Mouse (Mus musculus): ENCODE measurements at regions not wholly inside any gene's neighbourhood (a gene's known extent, or its start where the extent isn't known, plus 50 kb on each side); places are given as distances from the start of the nearest gene placed in this dataset.
A peak's percentile ranks its signal among the peaks of the same experiment; 100 is the strongest.

GRCm38 (mm10) chr3:80056636-80057350 is 172.5 kb downstream of the Fam198b start:
- no peak for ATAC-seq (ENCODE audit: low read depth)
- Histone ChIP-seq H3K27ac (ENCODE audit: low read depth, low read length) (no peak overlapping the region), H3K27me3 (ENCODE audit: control insufficient read depth, insufficient read depth, low read length) (no peaks in the 10 kb centered on the region), H3K4me3 (ENCODE audit: low read depth, low read length) (no peak overlapping the region), H3K9ac (replicated peaks; ENCODE audit: low read depth, low read length) (no peak overlapping the region), H3K9me3 (ENCODE audit: control insufficient read depth, low read length) (no peaks in the 10 kb centered on the region), H3K4me2 (ENCODE audit: low read depth, low read length) (no peak overlapping the region), H3K36me3 (ENCODE audit: control insufficient read depth, insufficient read depth, low read length) (no peaks in the 10 kb centered on the region), H3K4me1 (ENCODE audit: control insufficient read depth, insufficient read depth, low read length) (no peaks in the 10 kb centered on the region)
- WGBS = 74% methylated on average over 6 of the region's 6 CpGs

GRCm38 (mm10) chr3:80058722-80059121 is 174.4 kb downstream of the Fam198b start:
- peak; percentile 69; the same call in 1 of the 2 replicates for ATAC-seq (ENCODE audit: low read depth)

GRCm38 (mm10) chr3:80070726-80071125 is 186.4 kb downstream of the Fam198b start:
- no peak overlapping the region for H3K27ac ChIP-seq (ENCODE audit: low read depth, low read length)
- no peak overlapping the region for H3K4me3 ChIP-seq (ENCODE audit: low read depth, low read length)
- WGBS = 67% methylated on average over 5 of the region's 5 CpGs
- no peak overlapping the region for H3K4me2 ChIP-seq (ENCODE audit: low read depth, low read length)
- no peaks in the 10 kb centered on the region for H3K9me3 ChIP-seq (ENCODE audit: control insufficient read depth, low read length)
- no peaks in the 10 kb centered on the region for H3K4me1 ChIP-seq (ENCODE audit: control insufficient read depth, insufficient read depth, low read length)
- no peaks in the 10 kb centered on the region for H3K27me3 ChIP-seq (ENCODE audit: control insufficient read depth, insufficient read depth, low read length)
- H3K36me3 ChIP-seq (ENCODE audit: control insufficient read depth, insufficient read depth, low read length) = no peaks in the 10 kb centered on the region
- H3K9ac ChIP-seq (replicated peaks; ENCODE audit: low read depth, low read length) = no peak overlapping the region
- no peak for ATAC-seq (ENCODE audit: low read depth)

More at GRCm38 (mm10) chr3:80058722-80059121, 174.4 kb downstream of the Fam198b start:
- no peaks in the 10 kb centered on the region for H3K36me3 ChIP-seq (ENCODE audit: control insufficient read depth, insufficient read depth, low read length)
- H3K4me1 ChIP-seq (ENCODE audit: control insufficient read depth, insufficient read depth, low read length) = no peaks in the 10 kb centered on the region
- no peak overlapping the region for H3K9ac ChIP-seq (replicated peaks; ENCODE audit: low read depth, low read length)
- no peaks in the 10 kb centered on the region for H3K27me3 ChIP-seq (ENCODE audit: control insufficient read depth, insufficient read depth, low read length)
- no peak overlapping the region for H3K4me3 ChIP-seq (ENCODE audit: low read depth, low read length)
- 32% methylated on average over 2 of the region's 2 CpGs for WGBS
- H3K27ac ChIP-seq (ENCODE audit: low read depth, low read length) = no peak overlapping the region
- no peaks in the 10 kb centered on the region for H3K9me3 ChIP-seq (ENCODE audit: control insufficient read depth, low read length)
- H3K4me2 ChIP-seq (ENCODE audit: low read depth, low read length) = no peak overlapping the region

GRCm38 (mm10) chr3:80079801-80080418 is 195.6 kb downstream of the Fam198b start:
- Histone ChIP-seq H3K27me3 (ENCODE audit: control insufficient read depth, insufficient read depth, low read length) (no peaks in the 10 kb centered on the region), H3K9ac (replicated peaks; ENCODE audit: low read depth, low read length) (no peak overlapping the region), H3K9me3 (ENCODE audit: control insufficient read depth, low read length) (no peaks in the 10 kb centered on the region), H3K4me1 (ENCODE audit: control insufficient read depth, insufficient read depth, low read length) (no peaks in the 10 kb centered on the region), H3K27ac (ENCODE audit: low read depth, low read length) (no peak overlapping the region), H3K36me3 (ENCODE audit: control insufficient read depth, insufficient read depth, low read length) (no peaks in the 10 kb centered on the region), H3K4me3 (ENCODE audit: low read depth, low read length) (0 out of 2 replicates have a peak overlapping the region, but pooled peaks have one; percentile 9), H3K4me2 (ENCODE audit: low read depth, low read length) (peak overlapping the region; percentile 37; the same call in 1 of the 2 replicates)
- 17% methylated on average over 10 of the region's 10 CpGs for WGBS
- peak; percentile 68 for ATAC-seq (ENCODE audit: low read depth)

- Histone ChIP-seq H3K27ac (ENCODE audit: low read depth, low read length) (no peak overlapping the region), H3K4me3 (ENCODE audit: low read depth, low read length) (no peak overlapping the region), H3K9me3 (ENCODE audit: control insufficient read depth, low read length) (no peaks in the 10 kb centered on the region), H3K36me3 (ENCODE audit: control insufficient read depth, insufficient read depth, low read length) (no peaks in the 10 kb centered on the region), H3K9ac (replicated peaks; ENCODE audit: low read depth, low read length) (no peak overlapping the region), H3K27me3 (ENCODE audit: control insufficient read depth, insufficient read depth, low read length) (no peaks in the 10 kb centered on the region), H3K4me2 (ENCODE audit: low read depth, low read length) (no peak overlapping the region), H3K4me1 (ENCODE audit: control insufficient read depth, insufficient read depth, low read length) (no peaks in the 10 kb centered on the region)
- WGBS = 74% methylated on average over 7 of the region's 7 CpGs
- no peak for ATAC-seq (ENCODE audit: low read depth)
These were observed 196.9 kb downstream of the Fam198b start for GRCm38 (mm10) chr3:80081210-80081609.

- H3K27me3 ChIP-seq (ENCODE audit: control insufficient read depth, insufficient read depth, low read length) = no peaks in the 10 kb centered on the region
- 85% methylated on average over 8 of the region's 8 CpGs for WGBS
- H3K9me3 ChIP-seq (ENCODE audit: control insufficient read depth, low read length) = no peaks in the 10 kb centered on the region
- no peak overlapping the region for H3K27ac ChIP-seq (ENCODE audit: low read depth, low read length)
- no peaks in the 10 kb centered on the region for H3K4me1 ChIP-seq (ENCODE audit: control insufficient read depth, insufficient read depth, low read length)
- H3K4me2 ChIP-seq (ENCODE audit: low read depth, low read length) = no peak overlapping the region
- no peak overlapping the region for H3K4me3 ChIP-seq (ENCODE audit: low read depth, low read length)
- H3K9ac ChIP-seq (replicated peaks; ENCODE audit: low read depth, low read length) = no peak overlapping the region
- ATAC-seq (ENCODE audit: low read depth) = no peak
- H3K36me3 ChIP-seq (ENCODE audit: control insufficient read depth, insufficient read depth, low read length) = no peaks in the 10 kb centered on the region
These were observed 198.6 kb downstream of the Fam198b start for GRCm38 (mm10) chr3:80082780-80083519.

GRCm38 (mm10) chr3:80084168-80084567 is 199.8 kb downstream of the Fam198b start:
- no peak overlapping the region for H3K4me3 ChIP-seq (ENCODE audit: low read depth, low read length)
- no peak overlapping the region for H3K9ac ChIP-seq (replicated peaks; ENCODE audit: low read depth, low read length)
- H3K36me3 ChIP-seq (ENCODE audit: control insufficient read depth, insufficient read depth, low read length) = no peaks in the 10 kb centered on the region
- H3K9me3 ChIP-seq (ENCODE audit: control insufficient read depth, low read length) = no peaks in the 10 kb centered on the region
- no peak overlapping the region for H3K4me2 ChIP-seq (ENCODE audit: low read depth, low read length)
- WGBS = 67% methylated on average over 3 of the region's 3 CpGs
- ATAC-seq (ENCODE audit: low read depth) = no peak
- H3K27me3 ChIP-seq (ENCODE audit: control insufficient read depth, insufficient read depth, low read length) = no peaks in the 10 kb centered on the region
- H3K27ac ChIP-seq (ENCODE audit: low read depth, low read length) = no peak overlapping the region
- no peaks in the 10 kb centered on the region for H3K4me1 ChIP-seq (ENCODE audit: control insufficient read depth, insufficient read depth, low read length)

- H3K27me3 ChIP-seq (ENCODE audit: control insufficient read depth, insufficient read depth, low read length) = no peaks in the 10 kb centered on the region
- H3K4me3 ChIP-seq (ENCODE audit: low read depth, low read length) = no peak overlapping the region
- H3K36me3 ChIP-seq (ENCODE audit: control insufficient read depth, insufficient read depth, low read length) = no peaks in the 10 kb centered on the region
- no peak overlapping the region for H3K9ac ChIP-seq (replicated peaks; ENCODE audit: low read depth, low read length)
- ATAC-seq (ENCODE audit: low read depth) = no peak
- no peaks in the 10 kb centered on the region for H3K9me3 ChIP-seq (ENCODE audit: control insufficient read depth, low read length)
- WGBS = 88% methylated on average over 3 of the region's 3 CpGs
- no peak overlapping the region for H3K4me2 ChIP-seq (ENCODE audit: low read depth, low read length)
- no peak overlapping the region for H3K27ac ChIP-seq (ENCODE audit: low read depth, low read length)
- no peaks in the 10 kb centered on the region for H3K4me1 ChIP-seq (ENCODE audit: control insufficient read depth, insufficient read depth, low read length)
These were observed 215.3 kb downstream of the Fam198b start for GRCm38 (mm10) chr3:80099625-80100024.

Measured in neural tube, embryonic 14.5 days (tissue).